Mouse (Mus musculus): ENCODE measurements around the gene Jhy.

The Jhy gene

DNA sequence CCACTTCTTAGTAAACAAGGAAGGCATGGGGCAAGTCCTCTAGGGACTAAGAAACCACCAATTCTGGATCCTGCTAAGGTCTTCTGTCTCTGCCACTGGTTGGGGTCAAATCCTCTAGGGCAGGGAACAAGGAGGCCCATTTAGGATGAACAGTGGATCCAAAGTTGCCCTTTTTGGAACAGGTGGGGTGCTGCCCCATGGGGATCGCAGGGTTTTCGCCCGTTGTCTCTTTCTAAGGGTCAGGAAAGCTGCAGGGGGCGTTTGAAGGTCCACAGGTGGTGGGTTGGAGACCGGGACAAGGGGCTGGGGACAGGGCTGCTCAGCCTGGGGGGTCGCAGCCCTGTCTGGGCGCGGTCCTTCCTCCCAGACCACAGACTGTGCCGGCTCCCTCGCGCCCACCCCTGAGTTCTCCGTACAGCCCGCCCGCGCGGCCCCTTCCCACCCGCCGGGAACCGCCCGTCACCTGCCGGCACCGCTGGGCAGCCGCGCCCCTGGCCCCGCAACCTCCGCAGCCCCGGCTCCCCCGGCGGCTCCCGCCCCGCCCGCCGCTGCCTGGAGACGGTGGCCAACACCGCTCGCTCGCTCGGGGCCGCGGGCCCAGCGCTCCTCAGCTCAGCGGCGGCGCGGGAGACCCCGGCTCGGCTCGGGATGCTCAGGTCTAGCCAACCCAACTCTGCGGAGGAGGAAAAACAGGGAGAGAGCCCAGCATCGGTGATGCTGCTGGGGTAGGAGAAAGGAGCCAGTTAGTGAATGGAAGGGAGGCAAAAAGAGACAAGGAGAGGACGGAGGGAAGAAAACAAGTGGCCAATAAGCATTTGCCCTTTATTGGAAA lies at the start of gene Jhy:
Jhy (minus strand) TSS at position 533 of the 832 bp plus-strand sequence.
- DNase-seq (ENCODE audit: low spot score in 2 of 2) = no peak

DNA sequence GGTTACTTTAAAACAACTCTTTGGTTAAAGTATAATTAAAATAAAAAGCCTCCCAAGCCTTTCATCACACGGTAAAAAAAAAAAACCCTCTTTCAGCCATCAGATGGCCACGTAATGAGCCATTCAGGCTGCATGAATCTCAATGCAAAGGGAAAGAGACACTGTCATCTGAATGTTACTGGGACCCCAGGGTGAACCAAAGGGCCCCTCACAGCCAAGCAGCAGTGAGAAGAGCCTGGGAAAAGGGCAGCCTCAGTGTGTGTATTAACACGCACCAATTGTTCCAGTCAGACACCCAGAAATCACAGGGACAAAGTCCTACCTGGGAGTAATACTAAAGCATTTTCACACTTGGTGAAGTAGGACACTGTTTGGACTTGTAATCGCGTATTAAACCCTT lies 48.5 kb upstream of the Jhy start:
- no peak for DNase-seq (ENCODE audit: low spot score in 2 of 2)

DNA sequence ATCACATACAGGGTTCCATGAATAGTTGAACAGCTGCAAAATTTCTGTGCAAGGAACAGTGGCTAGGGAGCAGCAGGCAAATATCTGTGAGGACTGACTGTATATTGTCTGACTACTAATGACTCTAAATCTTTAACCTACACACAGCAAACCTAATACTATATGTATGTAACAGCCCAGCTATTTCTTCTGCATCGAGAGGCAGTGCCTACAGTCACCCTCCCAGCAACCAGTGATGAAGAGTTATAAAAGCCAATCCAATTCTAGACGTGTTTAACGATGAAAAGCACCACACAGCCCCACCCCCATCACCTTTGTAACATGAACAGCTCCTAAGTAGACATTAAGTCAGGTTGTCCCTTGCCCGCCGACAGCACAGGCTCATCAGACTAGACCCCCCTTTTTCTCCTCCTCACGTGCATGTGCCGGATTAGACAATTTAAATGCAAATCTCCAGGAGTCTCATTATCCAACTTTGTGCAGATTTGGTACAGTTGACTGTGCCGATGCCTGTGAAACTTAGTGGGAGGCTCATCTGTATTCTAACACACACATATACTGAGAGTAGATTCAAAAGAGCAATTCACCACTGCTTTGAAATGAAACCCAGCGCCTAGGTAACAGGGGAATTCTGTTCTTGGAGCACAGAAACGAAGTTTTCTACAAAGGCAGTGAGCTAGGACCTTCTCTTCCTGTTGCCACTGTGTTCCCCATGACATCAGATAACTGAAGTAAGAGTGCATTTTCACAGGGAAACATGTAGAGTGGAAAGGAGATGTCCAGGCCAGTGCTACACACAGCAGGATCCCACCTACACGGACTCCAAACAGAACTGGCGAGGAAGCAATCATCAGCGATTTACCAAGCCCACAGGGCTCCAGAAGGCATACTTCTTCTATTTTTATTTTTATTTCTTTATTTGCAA lies 47.9 kb upstream of the Jhy start:
- no peak for DNase-seq (ENCODE audit: low spot score in 2 of 2)

DNA sequence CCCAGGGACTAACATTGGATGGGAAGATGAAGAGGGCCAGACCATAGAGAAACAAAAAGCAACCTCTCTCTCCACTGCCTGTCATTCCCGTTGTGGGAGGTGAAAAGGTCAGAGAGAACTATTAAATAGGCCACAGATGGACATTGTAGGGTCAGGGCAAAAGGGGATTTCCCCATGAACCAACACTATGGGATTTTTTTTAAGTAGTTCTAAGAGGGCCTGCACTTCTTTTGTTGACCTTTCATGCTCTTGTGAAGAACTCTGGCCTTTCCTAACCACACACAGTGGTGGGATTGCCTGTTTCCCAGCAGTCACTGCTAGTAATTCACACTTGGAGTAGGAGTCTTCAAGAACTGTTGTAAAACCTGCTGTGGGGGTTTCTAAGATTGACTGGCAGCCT lies 43.9 kb upstream of the Jhy start:
- DNase-seq (ENCODE audit: low spot score in 2 of 2) = no peak

DNA sequence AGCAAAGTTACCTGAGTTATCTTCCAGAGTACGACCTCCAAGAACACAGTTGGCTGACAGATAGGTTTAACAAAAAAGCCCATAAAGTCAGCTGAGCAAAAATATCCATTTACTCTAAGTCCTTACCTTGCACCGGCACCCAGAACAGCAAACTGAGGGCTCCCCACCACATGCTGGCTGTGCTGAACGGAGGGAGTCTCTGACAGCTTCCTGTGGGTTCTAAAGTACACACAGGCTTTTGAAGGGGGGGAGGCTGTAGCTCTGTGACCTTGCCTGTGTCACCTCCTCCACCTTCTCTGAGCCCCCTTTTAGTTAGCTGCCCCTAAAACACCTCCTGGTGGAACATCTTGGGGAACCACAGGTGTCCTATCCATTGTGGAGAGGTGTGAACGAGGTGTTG lies 40.5 kb upstream of the Jhy start, which contains the start of gene Crtam:
Crtam (minus strand) TSS at position 214 of the 400 bp plus-strand sequence.
- DNase-seq (ENCODE audit: low spot score in 2 of 2) = peak; percentile 36 to 50

DNA sequence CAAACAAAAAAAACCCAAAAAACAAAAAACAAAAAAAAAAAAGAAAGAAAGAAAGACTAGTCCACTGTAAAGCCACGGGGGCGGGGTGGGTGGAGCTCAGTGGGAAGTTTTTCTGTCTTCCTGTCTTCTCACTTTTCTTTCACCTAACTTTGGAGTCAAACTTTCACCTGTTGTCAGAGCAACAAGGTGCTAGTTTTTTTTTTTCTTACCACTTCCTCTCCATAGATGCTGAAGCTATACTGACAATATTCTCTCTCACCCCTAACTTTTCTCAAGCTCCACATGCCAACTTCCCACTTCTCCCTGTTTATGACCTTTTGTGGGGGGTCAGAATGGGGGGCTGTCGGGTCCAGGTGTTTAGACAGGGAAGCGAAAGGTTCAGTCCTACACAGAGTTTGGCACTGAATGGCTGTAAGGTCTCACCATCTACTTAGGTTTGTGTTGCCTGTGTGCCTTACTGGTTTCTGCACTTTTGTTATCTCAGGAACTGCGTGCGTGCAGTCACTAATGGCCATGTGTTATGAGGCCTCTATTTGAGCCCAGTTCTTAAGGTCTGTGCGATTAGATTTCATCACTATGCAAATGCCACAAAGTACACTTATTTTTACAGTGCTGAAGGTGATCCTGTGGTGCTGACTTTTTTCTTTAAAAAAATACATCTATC lies 33.3 kb upstream of the Jhy start:
- peak; percentile 24 to 41 for DNase-seq (ENCODE audit: low spot score in 2 of 2)

DNA sequence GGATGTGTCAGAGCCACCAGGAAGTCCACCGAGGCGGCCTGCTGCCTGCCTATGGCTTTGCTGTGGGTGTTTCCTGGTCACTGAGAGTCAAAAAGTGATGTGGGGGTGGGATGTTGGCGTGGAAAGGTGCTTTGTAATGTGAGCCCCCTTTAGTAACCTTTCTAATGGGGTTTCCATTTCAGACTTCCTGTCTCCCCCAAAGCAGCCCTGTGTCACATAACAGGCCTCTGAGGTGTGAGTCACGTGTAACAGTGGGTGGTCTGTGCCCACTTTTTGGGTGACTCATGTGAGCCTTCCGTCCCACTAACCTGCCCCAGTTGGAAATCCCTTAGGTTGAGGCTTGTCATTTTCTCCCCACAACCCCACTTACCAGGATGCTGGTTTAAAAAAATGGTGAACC lies 30.2 kb upstream of the Jhy start:
- peak; percentile 67 to 77 for DNase-seq (ENCODE audit: low spot score in 2 of 2)

DNA sequence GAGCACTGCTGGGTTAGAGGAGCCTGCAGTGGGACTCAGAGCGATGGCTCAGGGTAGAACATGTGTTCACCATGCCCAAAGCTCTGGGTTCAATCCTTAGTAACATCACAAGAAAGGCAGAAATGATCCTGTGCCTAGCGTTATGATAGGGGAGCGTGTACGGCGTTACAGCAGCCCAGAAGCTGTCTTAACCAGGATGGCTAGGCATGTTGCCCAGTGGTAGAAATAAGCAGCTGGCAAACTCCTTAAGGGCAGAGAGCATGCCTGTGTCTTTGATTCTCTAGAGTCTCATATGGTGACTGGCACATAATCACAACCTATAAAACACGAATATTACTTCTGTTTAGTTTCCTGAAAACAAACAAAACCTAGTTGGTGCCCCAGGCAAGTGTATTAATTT lies 27.6 kb upstream of the Jhy start:
- DNase-seq (ENCODE audit: low spot score in 2 of 2) = no peak

DNA sequence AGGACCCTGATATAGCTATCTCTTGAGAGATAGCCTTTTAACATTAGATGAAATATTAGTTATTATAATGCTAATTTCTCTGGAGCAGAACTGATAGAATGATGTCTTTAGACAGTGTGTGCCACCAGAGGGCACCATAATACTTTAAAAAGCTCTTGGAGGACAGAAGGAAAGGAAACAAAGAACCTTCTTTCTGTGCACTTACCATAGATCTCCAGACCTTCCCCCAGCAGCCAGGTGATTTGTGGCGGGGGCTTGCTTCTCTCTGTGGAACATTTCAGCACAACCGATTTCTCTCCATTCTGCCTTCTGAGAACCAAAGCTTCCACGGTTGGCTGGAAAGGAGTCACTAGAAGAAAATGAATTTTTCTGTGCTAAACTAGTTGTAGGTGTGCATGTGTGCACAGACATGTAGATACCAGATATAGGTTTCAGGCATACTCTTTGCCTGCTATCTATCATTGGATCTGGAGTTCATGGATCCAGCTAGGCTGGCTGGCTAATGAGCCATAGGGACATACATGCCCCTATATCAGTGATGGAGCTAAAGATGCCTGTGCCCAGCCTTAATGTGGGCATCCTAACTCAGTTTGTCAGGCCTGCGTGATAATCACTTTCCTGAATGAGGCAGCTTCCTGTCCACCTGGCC lies 26.1 kb upstream of the Jhy start:
- peak; percentile 36 to 55 for DNase-seq (ENCODE audit: low spot score in 2 of 2)

DNA sequence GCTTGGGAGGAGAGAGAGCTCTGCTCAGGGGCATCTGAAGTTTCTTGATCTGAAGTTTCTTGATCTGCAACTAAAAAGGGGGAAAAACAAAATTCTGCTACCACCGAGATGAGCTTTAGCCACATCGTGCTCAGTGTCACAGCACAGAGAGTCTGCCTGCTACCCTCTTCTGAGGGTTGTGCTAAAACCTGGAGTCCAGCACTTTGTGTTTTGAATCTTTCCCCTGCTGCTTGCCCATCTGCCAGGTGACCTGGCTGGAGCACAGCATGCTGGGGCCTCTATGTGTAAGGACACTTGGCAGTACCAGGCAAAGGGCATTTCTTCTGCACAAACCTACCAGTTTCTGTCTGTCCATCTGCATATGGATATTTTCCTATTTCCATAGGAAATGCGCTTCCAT lies 20.4 kb upstream of the Jhy start:
- DNase-seq (ENCODE audit: low spot score in 2 of 2) = no peak

DNA sequence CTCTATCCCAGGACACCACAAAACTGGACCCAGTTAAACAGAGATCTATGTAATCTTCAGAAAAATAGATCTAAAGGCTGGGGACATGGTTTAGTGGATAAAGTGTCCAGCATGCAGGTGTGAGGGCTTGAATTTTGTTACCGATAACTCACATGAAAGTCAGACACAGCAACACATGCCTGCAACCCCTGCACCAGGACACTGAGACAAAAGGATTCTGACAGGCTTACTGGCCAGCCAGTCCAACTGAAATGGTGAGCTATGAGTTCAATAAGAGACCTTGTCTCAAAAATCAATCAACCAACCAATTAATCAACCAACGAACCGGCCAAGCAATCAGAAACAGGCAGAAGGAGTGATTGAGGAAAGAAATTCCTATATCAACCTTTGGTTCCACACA lies 19.8 kb upstream of the Jhy start:
- DNase-seq (ENCODE audit: low spot score in 2 of 2) = no peak

DNA sequence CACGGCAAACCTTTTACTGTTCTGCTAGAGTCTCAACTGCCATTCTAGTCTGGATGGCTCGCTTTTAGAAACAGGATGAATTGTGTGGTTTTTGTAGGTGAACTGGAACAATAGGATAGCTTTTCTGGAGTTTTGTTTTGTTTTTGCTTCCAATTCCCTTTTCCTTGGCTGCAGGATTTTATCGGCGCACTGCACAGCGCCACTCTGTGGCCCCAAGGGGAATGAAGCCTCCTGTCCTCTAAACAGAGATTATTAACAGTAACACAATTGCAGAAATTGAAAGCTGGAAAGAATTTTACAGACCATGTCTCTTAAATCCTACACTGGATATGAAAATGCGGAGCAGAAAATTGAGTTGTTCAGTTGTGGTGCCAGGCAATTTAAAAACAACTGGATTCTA lies 18.6 kb upstream of the Jhy start:
- no peak for DNase-seq (ENCODE audit: low spot score in 2 of 2)

DNA sequence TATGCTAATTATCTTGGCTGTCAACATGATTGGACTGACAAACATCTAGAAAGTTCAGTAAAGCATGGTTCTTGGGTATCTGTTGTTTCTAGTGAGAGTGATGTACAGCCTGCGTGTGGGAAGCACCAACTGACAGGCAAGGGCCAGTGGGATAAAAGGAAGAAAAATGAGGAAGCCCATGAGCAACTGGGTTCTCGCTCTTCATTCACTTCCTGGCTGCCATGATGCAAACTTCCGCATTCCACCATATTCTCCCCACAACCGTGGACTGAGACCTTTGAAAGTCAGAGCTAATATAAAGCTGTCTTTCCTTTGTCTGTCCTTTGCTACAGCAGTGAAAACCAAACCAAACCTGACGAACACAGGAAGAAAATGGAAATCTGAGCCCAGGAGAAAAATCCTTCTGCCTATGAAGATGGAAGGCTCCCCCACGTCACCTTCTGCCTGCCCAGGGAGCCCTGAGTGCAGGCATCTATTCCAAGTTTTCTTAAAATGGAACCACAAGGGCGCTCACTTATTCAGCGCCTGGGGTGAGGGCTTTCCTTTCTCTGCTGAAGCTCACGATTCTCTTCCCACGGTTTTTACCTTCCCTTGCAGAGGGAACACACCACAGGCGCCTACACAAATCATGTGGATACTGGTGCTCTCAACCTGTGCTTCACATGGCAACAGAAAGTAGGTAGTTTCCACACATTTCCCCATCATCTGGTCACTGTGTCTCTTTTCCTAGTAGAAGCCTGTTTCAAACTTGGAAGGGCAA lies 10.3 kb upstream of the Jhy start:
- no peak for DNase-seq (ENCODE audit: low spot score in 2 of 2)

DNA sequence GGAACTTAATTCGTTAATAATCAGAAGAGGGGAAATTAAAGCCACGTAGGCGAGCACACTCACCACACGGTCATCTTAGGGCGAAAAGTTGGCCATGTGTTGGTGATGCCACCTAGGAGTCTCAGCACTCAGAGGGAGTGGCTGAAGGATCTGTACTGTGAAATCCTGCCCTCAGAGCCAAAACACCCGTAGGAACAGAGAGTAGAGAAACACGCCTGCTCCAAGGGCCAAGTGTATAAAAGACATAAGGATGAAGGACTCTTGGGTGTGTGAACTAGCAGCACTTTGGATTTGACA lies 448 bp upstream of the Jhy start:
- DNase-seq (ENCODE audit: low spot score in 2 of 2) = no peak

DNA sequence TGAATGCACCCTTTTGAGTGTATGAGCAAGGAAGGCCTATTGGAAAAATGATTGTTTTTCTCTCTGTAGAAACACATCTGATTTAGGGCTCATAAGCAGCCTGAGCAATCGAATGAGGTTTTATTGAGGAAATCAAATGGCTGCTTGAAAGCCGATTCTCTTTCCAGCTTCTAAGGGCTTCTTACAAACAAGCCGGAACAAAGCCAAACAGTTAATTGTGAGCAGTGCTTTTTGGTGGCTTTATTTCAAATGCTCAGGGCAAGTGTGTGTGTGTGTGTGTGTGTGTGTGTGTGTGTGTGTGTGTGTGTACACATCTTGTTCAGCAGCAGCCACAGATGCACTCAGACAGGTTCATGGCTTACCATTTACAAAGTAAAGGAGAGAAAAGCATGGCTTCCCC lies 2.5 kb downstream of the Jhy start:
- DNase-seq (ENCODE audit: low spot score in 2 of 2) = no peak

DNA sequence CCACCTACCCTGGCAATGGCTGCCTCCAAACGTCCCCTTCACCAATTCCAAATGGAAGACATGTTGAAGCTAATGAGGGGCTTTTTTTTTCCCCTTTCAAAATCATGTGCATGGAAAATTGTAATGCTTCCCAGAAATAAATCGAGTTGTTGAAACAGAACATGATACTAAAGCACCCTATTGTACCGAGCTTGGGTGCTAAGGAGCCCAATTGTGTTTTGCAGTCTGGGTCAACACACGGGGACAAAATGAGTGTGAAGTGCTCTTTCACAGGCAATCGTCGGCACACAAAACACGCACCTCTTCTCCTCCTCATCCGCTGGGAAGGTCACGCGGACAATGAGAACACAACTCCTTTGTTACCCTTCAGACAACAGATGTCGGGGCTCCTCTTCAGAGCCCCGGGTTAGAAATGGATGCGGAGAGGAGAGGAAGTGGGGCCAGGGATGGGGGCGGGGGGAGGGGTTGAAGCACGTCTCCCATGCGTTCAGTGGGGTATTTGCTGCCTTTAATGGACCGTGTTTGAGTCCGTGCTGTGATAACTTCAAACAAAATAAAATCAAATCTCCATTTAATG lies 14.8 kb downstream of the Jhy start:
- DNase-seq (ENCODE audit: low spot score in 2 of 2) = no peak

DNA sequence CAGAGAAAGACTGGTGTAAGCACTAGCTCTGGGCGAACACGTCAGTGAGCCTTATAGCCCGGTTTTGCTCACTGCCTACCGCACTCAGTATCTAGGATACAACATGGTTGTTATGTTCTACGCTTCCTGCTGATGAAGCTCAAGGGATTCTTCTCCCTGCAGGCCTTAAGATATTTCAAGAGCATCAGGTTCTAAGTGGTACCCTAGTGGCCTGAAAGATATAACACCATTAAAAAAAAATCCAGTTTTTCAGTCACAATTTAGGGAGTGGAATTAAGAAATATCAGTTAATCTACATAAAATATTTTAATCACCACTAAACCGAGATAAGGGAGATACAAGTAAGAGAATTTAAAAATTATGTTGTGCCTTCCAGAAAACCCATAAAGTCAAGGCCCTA lies 15.4 kb downstream of the Jhy start:
- DNase-seq (ENCODE audit: low spot score in 2 of 2) = no peak

DNA sequence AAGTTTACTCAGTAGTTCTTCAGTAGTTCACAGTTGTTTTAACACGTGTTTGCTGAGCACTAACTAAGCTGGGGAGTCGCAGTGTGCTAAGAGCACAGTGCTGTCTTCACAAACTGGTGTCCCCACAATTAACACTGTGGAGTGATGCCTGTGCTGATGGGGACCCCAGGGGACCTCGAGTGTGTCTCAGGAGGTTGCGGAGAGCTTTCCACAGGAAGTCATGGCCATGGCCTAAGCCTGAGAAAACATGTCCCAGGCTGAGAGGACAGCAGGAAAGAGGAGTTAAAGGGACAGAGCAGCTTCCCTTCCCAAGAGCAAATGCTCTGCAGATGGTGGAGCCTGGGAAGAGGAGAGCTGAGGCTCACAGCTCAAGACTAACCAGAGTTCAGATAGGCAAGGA lies 16.8 kb downstream of the Jhy start:
- DNase-seq (ENCODE audit: low spot score in 2 of 2) = no peak

DNA sequence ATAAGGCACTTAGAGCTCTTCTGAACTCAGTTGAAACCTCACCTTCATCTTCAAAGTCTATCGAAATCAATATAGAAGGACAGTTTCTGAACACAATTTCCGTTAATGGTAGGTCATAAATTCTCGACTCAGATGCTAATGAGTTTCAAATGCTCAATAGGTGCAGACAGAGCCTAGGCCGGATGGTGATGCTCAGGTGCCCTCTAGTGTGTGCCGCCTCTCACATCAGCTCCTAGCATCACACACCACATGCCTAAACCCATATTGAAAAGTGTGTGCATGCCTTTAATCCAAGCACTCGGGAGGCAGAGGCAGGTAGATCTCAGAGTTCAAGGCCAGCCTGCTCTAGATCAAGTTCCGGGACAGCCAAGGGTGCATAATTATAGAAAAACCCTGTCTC lies 26.5 kb downstream of the Jhy start:
- DNase-seq (ENCODE audit: low spot score in 2 of 2) = no peak

DNA sequence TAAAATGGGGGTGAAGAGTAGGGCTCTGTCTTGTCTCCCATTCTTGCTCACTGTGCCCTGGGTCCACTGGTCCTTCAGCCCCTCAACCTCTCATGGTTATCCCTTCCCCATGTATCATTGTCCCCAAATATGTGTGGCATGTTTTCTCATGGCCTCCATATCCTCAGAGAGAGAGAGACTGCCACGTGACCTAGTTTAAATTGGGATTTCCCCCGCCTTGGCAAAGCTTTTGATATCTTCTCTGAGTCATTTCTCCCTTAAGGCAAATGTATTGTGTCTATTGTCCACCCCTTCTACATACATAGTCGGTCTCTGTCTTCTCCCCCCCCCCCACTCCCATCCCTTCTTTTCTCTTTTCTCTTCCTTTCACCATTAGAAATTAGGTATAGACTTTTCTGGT lies 30.6 kb downstream of the Jhy start:
- no peak for DNase-seq (ENCODE audit: low spot score in 2 of 2)

Data from natural killer cell, adult 2 months (primary cell).